Mouse (Mus musculus) lung, embryonic 14.5 days (tissue): ENCODE data around the gene Fgfr2. TPM values are rescaled to one million over a fixed set of nuclear protein-coding genes. Genes with fewer than 3 reads are reported as not detected.
A peak's percentile ranks its signal among the peaks of the same experiment; 100 is the strongest.

ENCODE experiments used
- ATAC-seq: fragments of 200-750 bp; cut with Nextera tagmentation; 2 replicates; pipeline ENCODE4 v1.8.0; 2017; ENCODE audit warnings: mild to moderate bottlenecking, moderate TSS enrichment, moderate library complexity; ENCODE audit not compliant: insufficient read depth
- DNase-seq: peaks from one replicate; pipeline ENCODE4 v3.0.0-alpha.2; 2015
- H3K27ac ChIP-seq: fragments of 300-500 bp; sonication (generic); 2 replicates; pipeline ENCODE4 v1.5.1; 2014; ENCODE audit warnings: low read depth, mild to moderate bottlenecking, moderate library complexity
- H3K27me3 ChIP-seq: fragments of 300-500 bp; sonication (generic); 2 replicates; pipeline ENCODE4 v1.6.1; 2014; ENCODE audit warnings: low read length, control low read depth; ENCODE audit not compliant: insufficient read depth
- H3K36me3 ChIP-seq: fragments of 300-500 bp; sonication (generic); 2 replicates; pipeline ENCODE4 v1.6.1; 2014; ENCODE audit warnings: control low read depth; ENCODE audit not compliant: insufficient read depth
- H3K4me1 ChIP-seq: fragments of 300-500 bp; sonication (generic); 2 replicates; pipeline ENCODE4 v1.6.1; 2014; ENCODE audit warnings: antibody characterized with exemption, control low read depth; ENCODE audit not compliant: insufficient read depth
- H3K4me2 ChIP-seq: fragments of 300-500 bp; sonication (generic); 2 replicates; pipeline ENCODE4 v1.6.1; 2014; ENCODE audit warnings: mild to moderate bottlenecking
- H3K4me3 ChIP-seq: fragments of 300-500 bp; sonication (generic); 2 replicates; pipeline ENCODE4 v1.5.1; 2014; ENCODE audit warnings: low read depth, low read length
- H3K9ac ChIP-seq: fragments of 300-500 bp; sonication (generic); 2 replicates; pipeline ENCODE4 v1.6.1; 2014
- H3K9me3 ChIP-seq: fragments of 300-500 bp; sonication (generic); 2 replicates; pipeline ENCODE4 v1.6.1; 2016; ENCODE audit warnings: low read depth, low read length, control low read depth
- CTCF ChIP-seq: IDR thresholded peaks from 2 replicates; pipeline ENCODE4 v1.5.1; 2016; ENCODE audit warnings: antibody characterized with exemption, low read depth
- WGBS: fragments of 180-500 bp; shearing (Covaris S2); extraction: QIAGEN DNeasy Blood & Tissue Kit; methylation state at CpG from one replicate; pipeline ENCODE4 v1.1.7; 2014; 5-methylcytosine and 5-hydroxymethylcytosine counted together
- polyA plus RNA-seq: library from polyadenylated mRNA; unstranded; fragments of >200 nt; fragmentation: Nextera tagmentation; extraction: Ambion mirVana; gene quantifications from 2 replicates; pipeline ENCODE4 v1.2.1, GENCODE M21; 2014

Fgfr2 gene
- polyA plus RNA-seq, 1 experiment from 2014 or later: 179 TPM

GRCm38 (mm10) chr7:131329416-131329815 is 1793.7 kb downstream of the Fgfr2 start, which contains the start of gene Fam24b:
Gene Fam24b (minus strand): TSS chr7:131329516.
- no peak within 1 kb of the TSS for H3K4me2 ChIP-seq
- WGBS: 85% methylated on average over 5 of the region's 5 CpGs
- no peak for TF ChIP-seq CTCF

GRCm38 (mm10) chr7:131327054-131327453 is 1796.1 kb downstream of the Fgfr2 start:
- Histone ChIP-seq H3K9me3 (no peaks in the 10 kb centered on the region), H3K4me3 (no peak overlapping the region), H3K27ac (no peak overlapping the region), H3K27me3 (no peaks in the 10 kb centered on the region), H3K4me1 (no peaks in the 10 kb centered on the region), H3K36me3 (no peaks in the 10 kb centered on the region), H3K4me2 (no peak overlapping the region), H3K9ac (no peak overlapping the region)
- peak; percentile 14; the same call in 1 of the 2 replicates for TF ChIP-seq CTCF
- ATAC-seq (no peak), DNase-seq (peak; percentile 11)
- WGBS: 77% methylated on average over 5 of the region's 5 CpGs

More at GRCm38 (mm10) chr7:131329416-131329815, 1793.7 kb downstream of the Fgfr2 start, which contains the start of gene Fam24b:
- H3K4me1 ChIP-seq: no peaks in the 10 kb centered on the region
- no peak within 1 kb of the TSS for H3K27ac ChIP-seq
- no peaks in the 10 kb centered on the region for H3K27me3 ChIP-seq
- no peak within 1 kb of the TSS for H3K9ac ChIP-seq
- H3K36me3 ChIP-seq: no peaks in the 10 kb centered on the region
- H3K9me3 ChIP-seq: no peaks in the 10 kb centered on the region
- DNase-seq (no peak), ATAC-seq (no peak)
- H3K4me3 ChIP-seq: no peak within 1 kb of the TSS

- Histone ChIP-seq H3K27me3 (no peaks in the 10 kb centered on the region), H3K4me1 (no peaks in the 10 kb centered on the region), H3K9ac (no peak within 1 kb of the TSS), H3K9me3 (no peaks in the 10 kb centered on the region), H3K4me3 (no peak within 1 kb of the TSS), H3K27ac (no peak within 1 kb of the TSS), H3K4me2 (no peak within 1 kb of the TSS), H3K36me3 (no peaks in the 10 kb centered on the region)
- DNase-seq: no peak
- TF ChIP-seq CTCF: no peak
- 82% methylated on average over 2 of the region's 2 CpGs for WGBS
- no peak for ATAC-seq
Observed at GRCm38 (mm10) chr7:131322192-131322591, 1801.0 kb downstream of the Fgfr2 start, which contains the start of gene Cuzd1. Gene Cuzd1 (minus strand): TSS chr7:131322292.

GRCm38 (mm10) chr7:131318340-131318739 is 1804.8 kb downstream of the Fgfr2 start:
- no peak for TF ChIP-seq CTCF

GRCm38 (mm10) chr7:131317587-131317986 is 1805.6 kb downstream of the Fgfr2 start:
- Histone ChIP-seq H3K9me3 (no peaks in the 10 kb centered on the region), H3K4me1 (no peaks in the 10 kb centered on the region), H3K9ac (no peak overlapping the region), H3K4me3 (no peak overlapping the region), H3K27me3 (no peaks in the 10 kb centered on the region), H3K4me2 (no peak overlapping the region), H3K36me3 (no peaks in the 10 kb centered on the region), H3K27ac (no peak overlapping the region)
- TF ChIP-seq CTCF: no peak
- no peak for DNase-seq
- no peak for ATAC-seq
- WGBS: 52% methylated on average over 12 of the region's 12 CpGs

More at GRCm38 (mm10) chr7:131318340-131318739, 1804.8 kb downstream of the Fgfr2 start:
- Histone ChIP-seq H3K4me2 (no peak overlapping the region), H3K27me3 (no peaks in the 10 kb centered on the region), H3K4me3 (no peak overlapping the region), H3K9ac (no peak overlapping the region), H3K9me3 (no peaks in the 10 kb centered on the region), H3K27ac (no peak overlapping the region), H3K4me1 (no peaks in the 10 kb centered on the region), H3K36me3 (no peaks in the 10 kb centered on the region)
- no peak for DNase-seq
- WGBS: 57% methylated on average over 6 of the region's 7 CpGs
- no peak for ATAC-seq

- TF ChIP-seq CTCF: no peak
- Histone ChIP-seq H3K36me3 (no peaks in the 10 kb centered on the region), H3K4me1 (no peaks in the 10 kb centered on the region), H3K9ac (no peak overlapping the region), H3K9me3 (no peaks in the 10 kb centered on the region), H3K4me3 (no peak overlapping the region), H3K27ac (no peak overlapping the region), H3K27me3 (no peaks in the 10 kb centered on the region), H3K4me2 (no peak overlapping the region)
- ATAC-seq (no peak), DNase-seq (no peak)
- WGBS: 75% methylated on average over 7 of the region's 7 CpGs
Observed at GRCm38 (mm10) chr7:131314493-131314892, 1808.7 kb downstream of the Fgfr2 start.

GRCm38 (mm10) chr7:131306733-131307132 is 1816.4 kb downstream of the Fgfr2 start:
- Histone ChIP-seq H3K4me3 (no peak overlapping the region), H3K4me1 (no peaks in the 10 kb centered on the region), H3K27me3 (no peaks in the 10 kb centered on the region), H3K9ac (no peak overlapping the region), H3K9me3 (no peaks in the 10 kb centered on the region), H3K4me2 (no peak overlapping the region), H3K36me3 (no peaks in the 10 kb centered on the region), H3K27ac (no peak overlapping the region)
- 64% methylated on average over 5 of the region's 5 CpGs for WGBS
- no peak for ATAC-seq
- no peak for DNase-seq
- no peak for TF ChIP-seq CTCF
